Mouse (Mus musculus): ENCODE results near the gene Ncoa5. TPM values are rescaled to one million over a fixed set of nuclear protein-coding genes. Genes with fewer than 3 reads are reported as not detected.

The Ncoa5 gene
- total RNA-seq, 1 experiment from 2014 or later, result 44.9 TPM

DNA sequence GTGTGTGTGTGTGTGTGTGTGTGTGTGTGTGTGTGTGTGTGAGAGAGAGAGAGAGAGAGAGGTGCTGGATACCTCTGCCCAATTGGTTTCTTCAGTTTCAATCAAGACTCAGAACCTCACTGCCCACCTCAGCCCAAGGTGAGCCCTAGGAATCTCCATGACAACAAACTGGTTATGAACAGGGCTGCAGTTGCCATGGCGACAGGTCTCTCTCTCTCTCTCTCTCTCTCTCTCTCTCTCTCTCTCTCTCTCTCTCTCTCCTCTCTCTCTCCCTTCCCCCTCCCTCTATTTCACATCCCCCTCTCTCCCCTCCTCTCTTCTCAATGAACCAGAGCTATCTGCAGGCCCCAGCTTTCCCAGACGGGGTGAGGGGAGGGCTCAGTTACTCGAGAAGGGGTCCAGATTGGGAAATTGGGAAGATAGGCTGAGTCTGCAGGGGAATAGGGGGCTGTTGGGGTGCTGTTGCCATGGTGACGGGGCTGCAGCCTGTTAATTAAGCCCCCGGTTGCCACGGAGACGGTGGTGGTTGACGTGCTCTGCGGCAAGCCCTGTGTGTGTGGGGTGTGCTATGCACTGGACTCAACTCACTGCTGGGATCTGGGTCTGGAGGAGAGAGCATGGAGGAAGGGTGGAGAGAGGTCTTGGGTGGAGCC, 70.3 kb downstream of the Ncoa5 start:
- no peak for ATAC-seq (replicated peaks; ENCODE audit: low read depth, poor library complexity, severe bottlenecking)

DNA sequence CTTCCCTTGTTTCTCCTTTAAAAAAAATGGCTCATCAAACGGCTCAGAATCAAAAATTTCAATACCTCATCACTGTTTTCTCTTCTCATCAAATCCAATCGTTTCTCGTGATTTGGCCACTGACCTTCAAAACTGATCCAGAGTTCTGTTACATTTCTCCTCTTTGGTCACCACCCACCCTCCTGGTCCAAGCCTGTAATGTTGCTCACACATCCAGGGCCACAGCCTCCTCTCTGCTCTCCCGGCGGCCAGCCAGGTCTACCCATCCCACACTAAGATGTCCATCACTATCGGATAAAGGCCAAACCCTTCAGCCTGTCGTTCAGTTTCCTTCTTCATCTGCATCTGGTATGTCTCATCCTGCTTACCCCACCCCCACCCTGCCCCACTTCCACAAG, 72.5 kb downstream of the Ncoa5 start:
- ATAC-seq (replicated peaks; ENCODE audit: low read depth, poor library complexity, severe bottlenecking), result no peak

DNA sequence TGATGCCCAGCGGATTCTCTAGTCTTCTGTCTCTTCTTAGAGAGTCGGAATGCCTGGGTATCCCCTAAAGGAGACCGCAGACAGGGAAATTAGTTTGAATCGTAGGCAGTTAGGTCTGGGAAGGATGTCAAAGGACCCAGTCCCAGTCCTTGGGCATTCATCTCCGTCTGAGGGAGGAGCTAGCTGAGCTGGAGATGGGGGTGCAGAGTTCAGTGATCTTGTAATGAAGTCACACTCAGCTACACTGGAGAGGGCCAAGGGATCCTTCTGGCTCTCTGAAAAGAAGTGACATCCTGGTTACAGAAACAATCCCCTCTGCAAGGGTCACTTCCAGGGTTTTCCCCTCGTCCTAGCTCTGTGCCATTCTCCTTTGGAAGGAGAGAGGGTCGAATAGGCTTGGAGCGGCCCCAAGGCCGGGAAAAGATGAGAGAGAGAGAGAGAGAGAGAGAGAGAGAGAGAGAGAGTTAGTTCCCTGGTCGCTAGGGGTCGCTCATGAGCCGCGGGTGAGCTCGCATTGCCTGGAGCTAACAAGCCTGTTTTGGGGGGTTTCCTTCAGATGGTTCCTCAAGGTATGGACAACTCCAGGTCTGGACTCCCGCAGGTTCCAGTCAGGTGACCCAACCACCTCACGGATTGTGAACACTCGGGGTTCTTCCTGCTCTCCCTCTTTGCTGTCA, 73.0 kb downstream of the Ncoa5 start:
- peak; percentile 47 for ATAC-seq (replicated peaks; ENCODE audit: low read depth, poor library complexity, severe bottlenecking)

DNA sequence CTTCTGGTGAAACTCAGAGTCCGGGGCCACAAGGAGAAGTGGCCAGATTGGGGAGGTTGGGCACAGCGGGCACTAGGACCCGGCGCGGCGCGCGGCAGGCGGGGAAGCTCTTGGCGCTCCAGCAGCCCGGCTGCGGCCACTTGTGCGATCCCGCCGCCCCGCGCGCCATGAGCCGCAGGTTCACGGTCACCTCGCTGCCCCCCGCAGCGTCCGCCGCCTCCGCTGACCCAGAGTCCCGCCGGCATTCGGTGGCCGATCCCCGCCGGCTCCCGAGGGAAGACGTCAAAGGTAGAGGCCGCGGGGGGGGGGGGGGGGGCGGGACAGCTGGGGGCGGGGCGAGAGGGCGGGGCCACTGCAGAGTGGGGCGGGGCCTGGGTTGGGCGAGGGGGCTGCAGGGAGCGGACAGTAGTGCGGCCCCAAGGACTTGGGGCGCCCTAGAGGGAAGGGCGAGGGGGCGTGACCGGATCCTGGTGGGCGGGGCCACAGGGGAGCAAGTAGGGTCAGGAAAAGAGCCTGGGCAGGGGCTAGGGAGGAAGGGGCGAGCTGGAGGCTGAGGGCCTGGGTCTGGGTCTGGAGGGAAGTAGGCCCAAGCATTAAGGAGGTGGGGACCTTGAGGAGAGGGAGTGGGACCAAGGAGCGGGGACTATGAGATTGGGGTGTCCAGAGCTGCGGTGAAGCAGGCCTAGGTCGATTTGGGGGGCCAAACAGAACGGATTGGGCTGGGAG, 73.8 kb downstream of the Ncoa5 start, which contains the start of gene Slc12a5:
TSS of gene Slc12a5 (plus strand) at position 87 of the 726 bp plus-strand sequence.
- peak; percentile 48 for ATAC-seq (replicated peaks; ENCODE audit: low read depth, poor library complexity, severe bottlenecking)

DNA sequence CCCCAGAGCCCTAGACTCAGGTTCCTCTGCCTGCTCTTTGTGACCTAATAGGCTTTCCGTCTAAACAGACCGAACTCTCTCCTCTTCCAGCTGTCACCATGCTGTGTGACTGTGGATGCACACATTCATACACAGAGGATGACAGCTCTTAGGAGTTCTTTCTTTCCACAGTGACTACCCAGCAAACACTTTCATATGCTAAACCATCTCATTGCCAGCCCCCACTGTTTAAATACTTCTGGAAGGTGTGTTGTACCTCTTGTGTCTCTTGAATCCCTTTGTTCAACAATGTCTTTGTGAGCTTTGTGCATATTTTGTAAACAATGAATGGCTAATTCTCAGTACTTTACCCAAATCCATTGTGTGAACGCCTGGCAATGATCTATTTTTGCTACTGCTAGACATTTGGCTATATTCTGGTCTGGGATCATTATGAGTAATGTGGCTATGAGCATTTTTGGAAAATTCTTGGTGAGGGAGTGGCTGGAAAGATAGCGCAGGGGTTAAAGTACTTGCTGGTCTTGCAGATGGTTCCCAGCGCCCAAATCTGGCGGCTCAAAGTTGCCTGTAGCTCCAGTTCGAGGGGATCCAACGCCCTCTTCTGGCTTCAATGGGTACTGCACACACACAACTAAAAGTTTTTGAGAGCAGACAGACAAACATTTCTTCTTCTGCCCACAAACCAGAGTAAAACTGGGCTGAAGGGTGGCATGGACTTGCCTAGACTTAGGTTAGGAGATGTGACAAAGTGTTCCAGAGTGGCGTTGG, 76.9 kb downstream of the Ncoa5 start:
- no peak for ATAC-seq (replicated peaks; ENCODE audit: low read depth, poor library complexity, severe bottlenecking)

DNA sequence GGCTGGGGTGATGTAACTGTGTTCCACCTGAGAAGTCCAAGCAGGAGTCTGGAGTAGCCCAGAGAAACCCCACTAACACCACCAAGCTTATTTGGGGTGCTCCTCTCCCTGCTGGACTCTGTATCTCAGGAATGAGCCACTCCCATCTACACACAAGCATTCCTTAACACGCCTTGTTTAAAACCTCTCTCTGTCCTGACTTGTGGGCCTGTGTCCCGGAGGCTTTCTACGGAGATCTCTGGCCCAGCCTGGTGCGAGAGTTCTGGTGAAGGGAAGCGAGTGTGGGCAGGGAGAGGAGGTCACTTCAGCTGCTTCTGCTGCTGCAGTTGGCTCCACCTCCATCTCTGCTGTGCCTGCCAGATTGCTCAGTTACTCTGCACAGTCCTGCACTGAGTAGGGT, 78.5 kb downstream of the Ncoa5 start:
- ATAC-seq (replicated peaks; ENCODE audit: low read depth, poor library complexity, severe bottlenecking), result no peak

DNA sequence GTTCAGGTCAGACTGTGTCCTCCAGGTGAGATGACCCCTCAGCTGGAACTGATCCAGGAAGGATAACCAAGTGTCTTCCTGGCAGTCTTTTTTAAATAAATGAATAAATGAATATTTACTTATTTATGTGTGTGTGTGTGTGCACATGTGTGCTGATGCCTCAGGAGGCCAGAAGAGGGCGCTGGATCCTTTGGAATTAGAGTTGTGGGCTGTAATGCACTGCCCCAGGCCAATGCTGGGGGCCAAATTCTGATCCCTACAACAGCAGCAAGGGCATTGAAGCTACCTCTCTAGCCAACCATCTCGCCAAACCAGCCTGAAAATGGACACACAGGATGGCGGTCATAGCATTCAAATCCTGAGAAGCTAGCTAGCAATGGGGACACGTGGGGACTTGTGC, 78.9 kb downstream of the Ncoa5 start:
- no peak for ATAC-seq (replicated peaks; ENCODE audit: low read depth, poor library complexity, severe bottlenecking)

DNA sequence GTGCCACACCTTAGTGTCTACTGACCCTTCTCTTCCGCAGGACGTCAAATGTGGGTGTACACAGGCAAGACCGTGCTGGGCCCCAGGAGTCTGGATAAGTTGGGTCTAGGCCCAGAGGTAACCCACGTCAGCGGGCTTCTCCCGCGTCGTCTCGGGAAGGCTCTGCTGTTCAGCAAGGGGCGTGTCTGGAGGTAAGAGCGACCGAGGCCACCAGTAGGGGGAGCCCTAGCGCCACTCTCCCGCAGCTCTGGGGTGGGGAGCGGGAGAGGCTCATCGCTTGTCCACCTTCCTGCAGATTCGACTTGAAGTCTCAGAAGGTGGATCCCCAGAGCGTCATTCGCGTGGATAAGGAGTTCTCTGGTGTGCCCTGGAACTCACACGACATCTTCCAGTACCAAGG, 81.4 kb downstream of the Ncoa5 start:
- ATAC-seq (replicated peaks; ENCODE audit: low read depth, poor library complexity, severe bottlenecking), result peak; percentile 78

DNA sequence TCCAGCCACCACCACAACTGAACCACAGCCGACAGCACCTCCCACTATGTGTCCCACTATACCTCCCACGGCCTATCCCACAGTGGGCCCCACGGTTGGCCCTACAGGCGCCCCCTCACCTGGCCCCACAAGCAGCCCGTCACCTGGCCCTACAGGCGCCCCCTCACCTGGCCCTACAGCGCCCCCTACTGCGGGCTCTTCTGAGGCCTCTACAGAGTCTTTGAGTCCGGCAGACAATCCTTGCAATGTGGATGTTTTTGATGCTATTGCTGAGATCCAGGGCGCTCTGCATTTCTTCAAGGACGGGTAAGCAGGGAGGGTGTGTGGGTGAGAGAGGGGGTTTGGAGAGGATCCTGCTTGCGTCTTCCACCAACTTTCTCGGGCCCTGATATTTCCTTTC, 82.2 kb downstream of the Ncoa5 start:
- ATAC-seq (replicated peaks; ENCODE audit: low read depth, poor library complexity, severe bottlenecking), result no peak

DNA sequence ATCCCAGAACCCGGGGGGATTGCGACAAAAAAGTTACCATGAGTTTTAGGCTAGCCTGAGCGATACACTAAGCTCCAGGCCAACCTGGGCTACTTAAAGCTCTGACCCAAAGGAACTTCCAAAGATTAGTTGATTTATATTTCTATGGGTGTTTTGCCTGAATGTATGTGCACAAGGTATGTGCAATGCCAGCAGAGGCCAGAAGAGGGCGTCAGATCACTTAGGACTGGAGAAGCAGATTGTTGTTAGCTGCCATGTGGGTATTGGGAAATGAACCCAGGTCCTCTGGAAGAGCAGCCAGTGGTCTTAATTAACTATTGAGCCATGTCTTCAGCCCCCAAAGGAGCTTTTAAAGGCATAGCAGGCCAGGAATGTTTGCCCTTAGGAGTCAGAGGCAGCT, 82.9 kb downstream of the Ncoa5 start:
- no peak for ATAC-seq (replicated peaks; ENCODE audit: low read depth, poor library complexity, severe bottlenecking)

DNA sequence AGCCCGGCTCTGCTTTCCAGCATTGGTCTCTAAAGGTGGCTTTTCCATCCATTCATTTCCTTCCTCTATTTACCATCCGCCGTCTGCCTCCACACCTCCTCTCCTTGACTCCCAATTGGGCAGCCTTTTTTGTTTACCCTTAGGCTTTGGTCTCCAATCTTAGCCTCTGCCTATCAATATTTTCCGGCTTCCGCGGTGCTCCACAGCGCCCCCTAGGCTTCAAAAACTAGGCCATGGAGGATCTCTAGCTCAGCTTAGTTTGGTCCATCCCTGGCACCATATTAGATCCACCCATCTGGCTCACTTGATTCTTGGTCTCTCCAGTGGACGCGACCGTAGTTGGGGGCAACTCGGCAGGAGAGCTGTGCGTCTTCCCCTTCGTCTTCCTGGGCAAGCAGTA, 84.2 kb downstream of the Ncoa5 start:
- ATAC-seq (replicated peaks; ENCODE audit: low read depth, poor library complexity, severe bottlenecking), result no peak

Other genes starting within 250 kb of the Ncoa5 start
- 0.23 TPM in 1 of 2 replicates, not detected in the other for gene Snx21, start 249.0 kb downstream of the Ncoa5 start, total RNA-seq (2017)
- 14.0 and 14.8 TPM in 2 replicates for gene Acot8, start 230.0 kb downstream of the Ncoa5 start, total RNA-seq (2017)
- gene Zswim3, start 229.8 kb downstream of the Ncoa5 start, total RNA-seq (2017), result 3.0 and 3.7 TPM in 2 replicates
- gene Zswim1, start 212.2 kb downstream of the Ncoa5 start, total RNA-seq (2017), result 3.5 and 5.4 TPM in 2 replicates
- gene Spata25, start 206.3 kb downstream of the Ncoa5 start, total RNA-seq (2017), result not detected in 2 replicates
- gene Ctsa, start 202.0 kb downstream of the Ncoa5 start, total RNA-seq (2017), result 44.4 and 51.1 TPM in 2 replicates
- gene Neurl2, start 201.4 kb downstream of the Ncoa5 start, total RNA-seq (2017), result 0.55 and 0.87 TPM in 2 replicates
- gene Pltp, start 177.2 kb downstream of the Ncoa5 start, total RNA-seq (2017), result not detected in 2 replicates
- 18.8 and 19.2 TPM in 2 replicates for gene Pcif1, start 155.6 kb downstream of the Ncoa5 start, total RNA-seq (2017)
- gene Zfp335, start 123.1 kb downstream of the Ncoa5 start, total RNA-seq (2017), result 6.2 and 7.6 TPM in 2 replicates
- gene Mmp9, start 94.1 kb downstream of the Ncoa5 start, total RNA-seq (2017), result 1.0 and 1.1 TPM in 2 replicates
- 4.2 TPM in 1 of 2 replicates, not detected in the other for gene Slc12a5, start 74.1 kb downstream of the Ncoa5 start, total RNA-seq (2017)
- gene Cd40, start 20.8 kb upstream of the Ncoa5 start, total RNA-seq (2017), result 0.41 TPM in 1 of 2 replicates, not detected in the other
- gene 1700025C18Rik, start 55.9 kb upstream of the Ncoa5 start, total RNA-seq (2017), result not detected in 2 replicates
- gene Cdh22, start 200.0 kb upstream of the Ncoa5 start, total RNA-seq (2017), result not detected in 2 replicates